Comparison of ENCODE assay signal across 12 mouse cellular contexts in genomic region chr12:86075358-86075757, GRCm38 (mm10). TPM values are rescaled to one million over a fixed set of nuclear protein-coding genes. Genes with fewer than 3 reads are reported as not detected.
DNase-seq lines count a peak whose midpoint lies in the region; ATAC-seq and TF ChIP-seq lines count a peak whose summit lies in the region.
"Had no signal": no experiment of that assay in that cellular context is flagged by ENCODE, and none has a peak within 500 bp of the region (broad histone marks: within the 10 kb centered on the region; RNA-seq: fewer than 3 reads in every experiment).

No protein-coding gene starts in this region.

- DNase-seq in kidney, adult 11 months = no peak
- DNase-seq in liver, postnatal 0 days = no peak
- DNase-seq in left cerebral cortex, postnatal 4 days = no peak
- no peak for DNase-seq in retina, embryonic 14.5 days (ENCODE audit: low spot score)
- DNase-seq: B cell, adult 2 months; lung, adult 18-20 months had no signal

- no peak overlapping the region for H3K27ac ChIP-seq in forebrain, embryonic 13.5 days
- no peak overlapping the region for H3K27ac ChIP-seq in forebrain, embryonic 12.5 days
- H3K27ac ChIP-seq in kidney, embryonic 15.5 days = no peak overlapping the region
- no peak overlapping the region for H3K27ac ChIP-seq in embryonic facial prominence, embryonic 12.5 days
- H3K27ac ChIP-seq in liver, postnatal 0 days (ENCODE audit: low read depth) = no peak overlapping the region
- H3K27ac ChIP-seq: midbrain, embryonic 12.5 days had no signal

- peak overlapping the region; percentile 49; the same call in 1 of the 2 replicates for H3K4me3 ChIP-seq in forebrain, embryonic 13.5 days
- no peak overlapping the region for H3K4me3 ChIP-seq in forebrain, embryonic 12.5 days (replicated peaks)
- H3K4me3 ChIP-seq in kidney, embryonic 15.5 days (replicated peaks) = 0 out of 2 replicates have a peak overlapping the region, but pooled peaks have one; percentile 55
- no peak overlapping the region for H3K4me3 ChIP-seq in embryonic facial prominence, embryonic 12.5 days
- no peak overlapping the region for H3K4me3 ChIP-seq in liver, postnatal 0 days (ENCODE audit: low read depth, low read length)

- H3K27me3 ChIP-seq in forebrain, embryonic 13.5 days = peaks cover 24% of the 10 kb centered on the region
- H3K27me3 ChIP-seq in forebrain, embryonic 12.5 days = peaks cover 34% of the 10 kb centered on the region
- H3K27me3 ChIP-seq in kidney, embryonic 15.5 days = peaks cover 7% of the 10 kb centered on the region; the same call in 1 of the 2 replicates
- H3K27me3 ChIP-seq in embryonic facial prominence, embryonic 12.5 days = no peaks in the 10 kb centered on the region
- H3K27me3 ChIP-seq in liver, postnatal 0 days (ENCODE audit: insufficient read depth, low read length) = peaks cover 11% of the 10 kb centered on the region; the same call in 1 of the 2 replicates

- no peak for TF ChIP-seq CTCF in liver, postnatal 0 days (IDR thresholded peaks at IDR 0.05; ENCODE audit: low read depth)

- no peaks in the 10 kb centered on the region for H3K9me3 ChIP-seq in forebrain, embryonic 13.5 days (replicated peaks)
- H3K9me3 ChIP-seq in forebrain, embryonic 12.5 days = no peaks in the 10 kb centered on the region
- no peaks in the 10 kb centered on the region for H3K9me3 ChIP-seq in kidney, embryonic 15.5 days (replicated peaks)
- no peaks in the 10 kb centered on the region for H3K9me3 ChIP-seq in embryonic facial prominence, embryonic 12.5 days
- H3K9me3 ChIP-seq in liver, postnatal 0 days (ENCODE audit: low read length) = no peaks in the 10 kb centered on the region
- H3K9me3 ChIP-seq: midbrain, embryonic 12.5 days had no signal

- 82% methylated on average over 7 of the region's 7 CpGs for WGBS in forebrain, embryonic 13.5 days
- WGBS in forebrain, embryonic 12.5 days = 90% methylated on average over 7 of the region's 7 CpGs
- 87% methylated on average over 7 of the region's 7 CpGs for WGBS in kidney, embryonic 15.5 days
- WGBS in embryonic facial prominence, embryonic 12.5 days = 86% methylated on average over 7 of the region's 7 CpGs
- WGBS in liver, postnatal 0 days (ENCODE audit: insufficient replicate concordance) = 80% methylated on average over 7 of the region's 7 CpGs

- intact Hi-C loops in left cerebral cortex, postnatal 4 days (cut with DNase I) = loop anchor here (5.0 kb wide), 1 partner anchor 118 kb away; no protein-coding TSS in a partner anchor

- TF ChIP-seq EP300 in liver, postnatal 0 days (IDR thresholded peaks at IDR 0.05; ENCODE audit: low read depth) = no peak

- ATAC-seq in forebrain, embryonic 13.5 days = no peak
- ATAC-seq in forebrain, embryonic 12.5 days (ENCODE audit: low FRiP score) = no peak
- ATAC-seq in kidney, embryonic 15.5 days (replicated peaks; ENCODE audit: low FRiP score) = no peak
- ATAC-seq in embryonic facial prominence, embryonic 12.5 days (ENCODE audit: insufficient number of reproducible peaks, insufficient read depth, low FRiP score, low TSS enrichment) = no peak
- no peak for ATAC-seq in liver, postnatal 0 days

- H3K9ac ChIP-seq in forebrain, embryonic 13.5 days = no peak overlapping the region
- no peak overlapping the region for H3K9ac ChIP-seq in forebrain, embryonic 12.5 days
- H3K9ac ChIP-seq in kidney, embryonic 15.5 days = no peak overlapping the region
- no peak overlapping the region for H3K9ac ChIP-seq in embryonic facial prominence, embryonic 12.5 days
- no peak overlapping the region for H3K9ac ChIP-seq in liver, postnatal 0 days (replicated peaks)
- H3K9ac ChIP-seq: midbrain, embryonic 12.5 days had no signal

- H3K36me3 ChIP-seq in forebrain, embryonic 13.5 days (ENCODE audit: poor library complexity, severe bottlenecking) = no peaks in the 10 kb centered on the region
- no peaks in the 10 kb centered on the region for H3K36me3 ChIP-seq in forebrain, embryonic 12.5 days (replicated peaks)
- 0 out of 2 replicates have a peak, but pooled peaks cover 6% of the 10 kb centered on the region for H3K36me3 ChIP-seq in kidney, embryonic 15.5 days
- peaks cover 10% of the 10 kb centered on the region; the same call in 1 of the 2 replicates for H3K36me3 ChIP-seq in embryonic facial prominence, embryonic 12.5 days
- H3K36me3 ChIP-seq in liver, postnatal 0 days (replicated peaks; ENCODE audit: insufficient read depth, low read length) = no peaks in the 10 kb centered on the region
- H3K36me3 ChIP-seq: midbrain, embryonic 12.5 days had no signal

- peaks cover 31% of the 10 kb centered on the region for H3K4me1 ChIP-seq in forebrain, embryonic 13.5 days
- H3K4me1 ChIP-seq in forebrain, embryonic 12.5 days = peaks cover 21% of the 10 kb centered on the region
- peaks cover 35% of the 10 kb centered on the region for H3K4me1 ChIP-seq in kidney, embryonic 15.5 days
- peaks cover 25% of the 10 kb centered on the region for H3K4me1 ChIP-seq in embryonic facial prominence, embryonic 12.5 days
- H3K4me1 ChIP-seq in liver, postnatal 0 days (ENCODE audit: insufficient read depth) = no peaks in the 10 kb centered on the region

- H3K4me2 ChIP-seq in forebrain, embryonic 13.5 days = peak overlapping the region; percentile 78
- H3K4me2 ChIP-seq in forebrain, embryonic 12.5 days = no peak overlapping the region
- H3K4me2 ChIP-seq in kidney, embryonic 15.5 days = peak overlapping the region; percentile 82
- H3K4me2 ChIP-seq in embryonic facial prominence, embryonic 12.5 days (replicated peaks) = peak overlapping the region; percentile 84
- H3K4me2 ChIP-seq in liver, postnatal 0 days (ENCODE audit: low read depth, low read length) = 0 out of 2 replicates have a peak overlapping the region, but pooled peaks have one; percentile 18

RNA-seq across cellular contexts. Expression of gene Tgfb3, which starts 3.5 kb away (rescaled TPM):
- 5.7 and 5.9 TPM in 2 replicates for polyA plus RNA-seq in forebrain, embryonic 13.5 days (2015; fragmentation: Nextera tagmentation; extraction: Ambion mirVana)
- 8.5 and 9.7 TPM in 2 replicates for polyA plus RNA-seq in forebrain, embryonic 12.5 days (2016; fragmentation: Nextera tagmentation; extraction: Ambion mirVana)
- 27.1 and 31.1 TPM in 2 replicates for polyA plus RNA-seq in kidney, embryonic 15.5 days (2015; fragmentation: Nextera tagmentation; extraction: Ambion mirVana)
- polyA plus RNA-seq in embryonic facial prominence, embryonic 12.5 days (2016; fragmentation: Nextera tagmentation; extraction: Ambion mirVana) = 42.9 and 43.9 TPM in 2 replicates
- 0.94 and 1.2 TPM in 2 replicates for polyA plus RNA-seq in liver, postnatal 0 days (2015; fragmentation: Nextera tagmentation; extraction: Ambion mirVana)
- 1 to 10 TPM; 6.5 to 7.0 TPM for total RNA-seq in left cerebral cortex, postnatal 4 days (2021)

RNA-seq across cellular contexts. Expression of gene Ift43, which starts 7.0 kb away (rescaled TPM):
- polyA plus RNA-seq in forebrain, embryonic 13.5 days (2015; fragmentation: Nextera tagmentation; extraction: Ambion mirVana) = 91.3 and 104 TPM in 2 replicates
- polyA plus RNA-seq in forebrain, embryonic 12.5 days (2016; fragmentation: Nextera tagmentation; extraction: Ambion mirVana) = 91.9 and 94.3 TPM in 2 replicates
- polyA plus RNA-seq in kidney, embryonic 15.5 days (2015; fragmentation: Nextera tagmentation; extraction: Ambion mirVana) = 70.6 and 76.1 TPM in 2 replicates
- 82.2 and 84.7 TPM in 2 replicates for polyA plus RNA-seq in embryonic facial prominence, embryonic 12.5 days (2016; fragmentation: Nextera tagmentation; extraction: Ambion mirVana)
- polyA plus RNA-seq in liver, postnatal 0 days (2015; fragmentation: Nextera tagmentation; extraction: Ambion mirVana) = 8.4 and 8.7 TPM in 2 replicates
- 10 to 100 TPM; 14.9 to 17.4 TPM for total RNA-seq in left cerebral cortex, postnatal 4 days (2021)
- total RNA-seq: granulocyte monocyte progenitor cell, adult 5-6 weeks had no signal

Comparison
In these comparisons a context has a peak if more than half of its experiments do, and no peak if none do; other contexts are left out.
1. H3K4me3 ChIP-seq: peak in forebrain, embryonic 13.5 days (single experiment) and kidney, embryonic 15.5 days (single experiment); none in forebrain, embryonic 12.5 days (single experiment), embryonic facial prominence, embryonic 12.5 days (single experiment) and liver, postnatal 0 days (single experiment).